Mouse (Mus musculus): ENCODE results near the gene Acvr2b.

The Acvr2b gene

DNA sequence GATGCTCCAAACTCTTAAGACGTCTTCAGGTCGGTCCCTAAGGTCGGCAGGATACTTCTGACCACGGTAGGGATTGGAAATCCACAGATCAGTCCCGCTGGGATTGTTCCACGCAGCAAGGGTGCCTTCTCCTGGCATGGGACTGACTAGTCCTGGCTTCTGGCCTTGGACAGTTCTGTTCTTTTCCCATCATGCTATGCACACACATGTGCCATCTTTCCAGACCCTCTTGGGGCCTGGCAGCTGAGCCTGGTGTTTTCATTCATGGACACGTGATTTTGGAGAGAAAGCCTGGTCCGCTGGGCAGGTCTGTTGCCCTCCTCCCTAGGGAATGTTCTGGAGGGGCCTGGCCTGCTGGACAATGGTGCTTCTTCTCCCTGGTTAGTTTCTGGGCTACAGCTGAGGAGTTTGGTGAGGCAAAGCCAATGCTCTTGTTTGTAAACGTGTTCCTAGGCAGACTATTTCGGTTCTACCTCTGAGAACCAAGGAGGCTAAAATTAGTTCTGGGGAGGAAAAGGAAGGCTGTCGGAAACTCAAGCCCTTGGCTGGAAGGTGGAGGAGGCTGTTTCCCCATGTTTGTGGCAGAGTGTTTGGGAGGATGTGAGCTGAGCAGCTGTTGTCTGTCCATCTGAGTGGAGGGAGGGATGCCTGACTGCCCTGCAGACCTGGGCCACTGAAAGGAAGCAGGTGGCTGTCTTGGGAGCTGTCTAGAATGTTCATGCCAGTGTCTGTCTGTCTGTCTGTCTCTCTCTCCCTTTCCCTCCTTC is 7.2 kb downstream of the Acvr2b start:
- peak; percentile 10 for DNase-seq

- DNase-seq, result peak; percentile 19
Observed at GRCm38 (mm10) chr9:119409864-119410263, 7.9 kb downstream of the Acvr2b start.

GRCm38 (mm10) chr9:119418025-119418424 is 16.1 kb downstream of the Acvr2b start:
- DNase-seq, result no peak

- DNase-seq, result no peak
Observed at GRCm38 (mm10) chr9:119419852-119420438, 18.0 kb downstream of the Acvr2b start.

GRCm38 (mm10) chr9:119425217-119425975 is 23.5 kb downstream of the Acvr2b start:
- peak; percentile 76 for DNase-seq

DNA sequence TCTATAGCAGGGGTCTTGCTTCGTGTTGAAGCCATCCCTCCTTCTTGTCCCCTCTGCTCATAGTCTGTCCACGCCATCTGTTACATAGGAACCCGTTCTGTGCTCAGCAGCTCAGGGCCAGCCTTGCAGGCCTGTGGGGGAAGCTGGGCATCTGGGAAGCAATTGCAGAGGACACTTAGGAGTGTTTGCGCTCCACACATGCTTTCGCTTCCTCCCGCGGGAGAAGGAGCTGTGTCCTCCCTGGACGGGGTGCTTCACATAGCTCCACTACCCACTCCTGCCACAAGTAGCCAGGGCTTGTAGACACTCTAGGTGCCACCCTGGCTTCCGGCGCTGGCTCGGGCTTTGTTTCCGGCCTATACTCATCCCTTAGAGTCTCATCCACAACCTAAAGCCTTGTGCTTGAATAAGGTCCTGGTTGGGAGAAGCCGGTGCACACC is 24.1 kb downstream of the Acvr2b start:
- no peak for DNase-seq

DNA sequence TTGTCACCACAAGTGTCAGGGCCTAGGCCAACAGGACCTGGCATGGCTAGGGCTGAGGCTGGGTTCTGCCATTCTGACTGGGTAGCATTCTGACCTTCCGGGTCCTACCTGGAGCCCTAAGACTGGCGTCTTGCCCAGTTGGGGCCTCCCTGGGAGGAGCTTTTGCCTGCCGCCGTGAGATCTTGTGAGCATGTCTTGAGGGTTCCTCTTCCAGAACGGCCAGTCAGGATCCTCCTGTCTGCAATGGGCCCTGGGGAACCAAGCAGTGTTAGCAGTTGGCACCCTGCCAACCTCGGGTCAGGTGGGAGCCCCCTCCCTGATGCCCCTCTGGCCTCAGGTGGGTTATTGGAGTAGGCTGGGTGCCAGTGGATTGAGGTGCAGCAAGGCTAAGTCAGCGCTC is 24.6 kb downstream of the Acvr2b start:
- peak; percentile 30 for DNase-seq

DNA sequence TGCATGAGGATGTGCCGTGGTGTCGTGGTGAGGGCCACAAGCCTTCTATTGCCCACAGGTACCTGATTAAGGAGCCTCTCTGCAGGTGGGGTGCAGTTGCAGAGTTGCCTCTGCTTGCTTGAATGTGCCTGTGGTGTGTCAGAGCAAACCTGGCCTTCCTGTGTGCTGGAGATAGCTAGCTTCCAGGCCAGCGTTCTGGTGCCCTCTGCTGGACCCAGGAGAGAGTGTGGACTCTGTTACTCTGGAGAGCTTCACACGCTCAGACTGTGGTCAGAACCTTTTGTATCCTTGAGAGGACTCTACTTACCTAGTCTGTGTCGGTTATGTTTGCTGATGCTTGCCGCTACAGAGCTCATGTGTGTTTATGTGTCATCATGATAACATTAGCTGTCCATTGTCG is 28.4 kb downstream of the Acvr2b start:
- peak; percentile 81 for DNase-seq

- no peak for DNase-seq
Observed at GRCm38 (mm10) chr9:119435855-119436254, 33.9 kb downstream of the Acvr2b start.

GRCm38 (mm10) chr9:119438065-119438464 is 36.1 kb downstream of the Acvr2b start:
- no peak for DNase-seq

DNA sequence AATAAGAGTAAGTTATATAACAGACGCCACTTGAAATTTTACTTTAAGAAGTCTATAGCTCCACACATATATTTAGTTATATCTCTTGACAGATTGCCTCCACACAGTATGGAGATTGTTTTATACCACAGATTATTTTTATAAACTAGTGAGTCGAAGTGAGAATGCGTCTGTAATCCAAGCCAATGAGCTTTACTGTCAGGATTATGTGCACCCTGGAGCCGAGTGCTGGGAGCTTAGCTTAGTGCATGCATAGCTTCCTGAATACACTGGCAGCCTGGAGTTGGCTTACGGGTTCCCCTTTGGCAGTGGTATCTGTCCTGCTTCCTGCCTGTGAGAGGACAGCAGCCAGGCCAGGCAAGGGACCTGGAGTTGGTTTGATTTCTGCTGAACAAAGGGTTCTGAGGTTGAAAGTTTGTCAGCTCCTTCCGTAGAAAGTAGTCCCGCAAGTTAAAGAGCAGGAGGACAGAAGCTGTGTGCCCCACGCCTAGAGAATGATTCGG is 36.6 kb downstream of the Acvr2b start:
- DNase-seq, result no peak

GRCm38 (mm10) chr9:119444738-119445429 is 43.0 kb downstream of the Acvr2b start, which contains the start of gene Exog:
Exog (plus strand) TSS chr9:119444943.
- peak; percentile 95 for DNase-seq

DNA sequence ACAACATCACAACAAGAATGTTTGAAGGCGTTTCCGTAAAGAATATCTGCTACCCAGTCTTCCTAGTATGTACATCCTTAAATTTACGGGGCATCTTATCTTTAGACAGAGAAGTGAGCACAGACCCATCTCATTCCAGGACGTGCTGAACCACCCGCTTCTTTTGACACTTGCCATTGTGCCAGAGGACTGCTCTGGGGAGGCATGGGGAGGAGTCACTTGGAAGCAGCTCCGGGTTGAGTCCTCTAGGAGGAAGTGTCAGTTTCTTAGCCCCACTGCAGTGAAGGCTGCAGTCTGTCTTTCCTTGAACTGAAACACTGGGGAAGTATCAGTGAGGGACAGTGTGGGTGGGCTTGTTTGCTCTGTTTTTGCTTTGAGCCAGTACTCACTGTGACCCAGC is 43.8 kb downstream of the Acvr2b start:
- no peak for DNase-seq

- DNase-seq, result no peak
Observed at GRCm38 (mm10) chr9:119455967-119456366, 54.0 kb downstream of the Acvr2b start.

DNA sequence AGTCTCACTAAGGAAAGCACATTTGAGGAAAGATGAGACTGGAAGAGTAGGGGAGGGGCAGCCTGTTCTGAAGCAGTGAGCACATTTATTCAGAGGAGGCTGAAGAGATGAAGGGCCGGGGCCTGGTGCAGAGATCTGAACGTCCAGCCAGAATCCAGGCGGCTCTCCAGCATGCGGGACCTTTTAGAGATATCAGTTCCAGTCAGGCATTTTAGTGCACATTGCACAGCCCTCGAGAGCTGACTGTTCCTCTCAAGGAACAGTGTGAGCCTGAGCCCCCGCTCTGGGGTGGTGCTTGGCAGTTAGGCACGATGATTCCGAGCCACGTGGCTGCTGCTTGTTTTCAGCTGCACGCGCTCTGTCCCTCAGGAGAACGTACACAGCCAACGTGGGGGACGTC is 55.2 kb downstream of the Acvr2b start:
- DNase-seq, result no peak

DNA sequence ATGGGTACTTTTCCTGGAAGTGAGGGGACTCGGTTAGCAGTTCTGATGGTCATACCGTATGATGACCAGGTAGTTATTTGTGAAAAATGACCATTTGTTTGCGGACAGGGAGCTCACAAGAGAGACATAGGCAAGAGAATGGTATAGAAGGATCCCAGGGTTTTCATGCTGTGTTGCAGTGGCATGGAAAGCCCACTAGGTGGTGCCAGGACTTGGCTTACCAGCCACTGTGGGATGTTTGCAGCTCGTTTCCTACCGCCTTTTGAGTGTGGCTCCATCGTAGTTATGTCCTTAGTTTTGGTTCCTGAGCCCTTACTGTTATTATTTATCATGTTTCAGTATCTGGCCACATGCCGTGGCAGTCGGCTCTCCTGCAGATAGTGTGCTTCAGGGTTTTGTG is 58.5 kb downstream of the Acvr2b start:
- no peak for DNase-seq

- no peak for DNase-seq
Observed at GRCm38 (mm10) chr9:119465056-119465455, 63.1 kb downstream of the Acvr2b start.

DNA sequence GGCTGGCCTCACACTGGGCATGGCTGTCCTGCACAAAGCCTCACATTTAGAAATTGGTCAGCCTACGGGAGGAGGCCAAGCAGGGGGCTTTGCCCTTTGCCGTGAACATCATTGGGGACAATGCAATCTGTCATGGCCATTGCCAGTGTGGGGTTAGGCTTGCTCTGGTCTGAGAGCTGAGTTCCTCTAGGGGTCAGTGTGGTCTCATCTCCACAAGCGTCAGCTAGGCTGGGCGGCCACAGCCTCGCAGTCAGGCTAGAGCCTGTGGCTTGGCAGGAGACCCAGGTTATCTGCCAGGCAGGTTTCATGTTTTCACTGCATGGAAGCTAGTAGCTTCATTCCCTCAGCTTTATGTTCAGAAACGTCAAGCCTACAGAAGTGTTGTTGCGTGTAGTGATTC is 63.7 kb downstream of the Acvr2b start:
- DNase-seq, result peak; percentile 31

GRCm38 (mm10) chr9:119469691-119470353 is 67.9 kb downstream of the Acvr2b start:
- DNase-seq, result no peak

GRCm38 (mm10) chr9:119472412-119472918 is 70.5 kb downstream of the Acvr2b start:
- no peak for DNase-seq

GRCm38 (mm10) chr9:119473011-119473410 is 71.1 kb downstream of the Acvr2b start:
- peak; percentile 54 for DNase-seq

- no peak for DNase-seq
Observed at GRCm38 (mm10) chr9:119473608-119474164, 71.8 kb downstream of the Acvr2b start.

All from kidney, adult 11 months (tissue).